Mouse (Mus musculus) erythroblast, embryonic 14.5 days (primary cell): Measurements from ENCODE around the gene Thsd4.

Experiments used
- GATA1 ChIP-seq: IDR thresholded peaks from 2 replicates; pipeline ENCODE4 v1.6.1; 2012; ENCODE audit warnings: low read length, inconsistent platforms, mixed read lengths
- TAL1 ChIP-seq: IDR thresholded peaks from 3 replicates; pipeline ENCODE4 v1.6.1; 2012; ENCODE audit warnings: low read length, inconsistent platforms, mixed read lengths

GRCm38 (mm10) chr9:59965046-59965445 lies 556.8 kb downstream of the Thsd4 start:
- no peak for TF ChIP-seq GATA1
- TF ChIP-seq TAL1: no peak
